In the genomic region with DNA sequence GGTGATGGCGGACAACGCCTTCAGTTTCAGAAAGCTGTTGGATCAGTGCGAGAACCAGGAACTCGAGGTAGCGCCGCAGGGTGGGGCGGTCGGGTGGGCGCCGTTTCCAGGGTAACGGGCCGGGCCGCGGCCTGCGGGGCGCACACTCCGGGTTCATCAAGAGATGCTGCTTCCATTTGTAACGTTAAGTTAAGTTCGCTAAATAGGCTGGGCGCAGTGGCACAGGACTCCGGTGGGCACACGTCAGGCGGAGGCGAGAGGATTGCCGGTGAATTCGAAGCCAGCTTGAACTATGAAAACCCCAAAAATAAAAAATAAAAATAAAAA, we compare ENCODE assay signal across 8 mouse cellular contexts. TPM values are rescaled to one million over a fixed set of nuclear protein-coding genes. Genes with fewer than 3 reads are reported as not detected.
DNase-seq lines count a peak whose midpoint lies in the region; ATAC-seq and TF ChIP-seq lines count a peak whose summit lies in the region.

No protein-coding gene starts in this region.

- TF ChIP-seq CTCF in heart, adult 2 months (IDR thresholded peaks at IDR 0.05): no peak
- no peak for TF ChIP-seq CTCF in C2C12 (IDR thresholded peaks at IDR 0.05; ENCODE audit: control insufficient read depth, insufficient read depth, insufficient read length)

- intact Hi-C loops in heart, adult 2 months (cut with DNase I): no loop called here

- peaks cover 38% of the 10 kb centered on the region for H3K79me3 ChIP-seq in C2C12 (ENCODE audit: low read depth)

- H3K4me3 ChIP-seq in heart, adult 2 months: peak overlapping the region; percentile 99
- H3K4me3 ChIP-seq in C2C12 (ENCODE audit: insufficient read depth, poor library complexity, severe bottlenecking): peak overlapping the region; percentile 93
- peak overlapping the region; percentile 91 for H3K4me3 ChIP-seq in forebrain, embryonic 12.5 days (replicated peaks)
- H3K4me3 ChIP-seq in liver, embryonic 13.5 days (replicated peaks): peak overlapping the region; percentile 85

- DNase-seq in heart, adult 2 months: no peak
- DNase-seq in heart, adult 8-10 months (ENCODE audit: low spot score): no peak
- DNase-seq in liver, embryonic 13.5 days: no peak
- DNase-seq in layer of hippocampus, postnatal 10 days (ENCODE audit: low spot score in 2 of 2): no peak
- no peak for DNase-seq in cerebellum, adult 18-20 months

- H3K9ac ChIP-seq in heart, adult 2 months (ENCODE audit: low read depth, low read length): peak overlapping the region; percentile 89
- peak overlapping the region; percentile 77 for H3K9ac ChIP-seq in forebrain, embryonic 12.5 days
- peak overlapping the region; percentile 84 for H3K9ac ChIP-seq in liver, embryonic 13.5 days

- H3ac ChIP-seq in C2C12 (ENCODE audit: control insufficient read depth, insufficient read length, low read depth): peak overlapping the region; percentile 76

- no peaks in the 10 kb centered on the region for H3K27me3 ChIP-seq in heart, adult 2 months (ENCODE audit: control insufficient read depth, insufficient read depth, low read length)
- no peaks in the 10 kb centered on the region for H3K27me3 ChIP-seq in C2C12 (ENCODE audit: control insufficient read depth, insufficient read depth, insufficient read length)
- peaks cover 15% of the 10 kb centered on the region for H3K27me3 ChIP-seq in forebrain, embryonic 12.5 days
- H3K27me3 ChIP-seq in liver, embryonic 13.5 days: peaks cover 2% of the 10 kb centered on the region; the same call in 1 of the 2 replicates

- peaks cover 3% of the 10 kb centered on the region for H3K4me1 ChIP-seq in heart, adult 2 months (ENCODE audit: control insufficient read depth, insufficient read depth, low read length)
- peaks cover 9% of the 10 kb centered on the region for H3K4me1 ChIP-seq in forebrain, embryonic 12.5 days
- peaks cover 14% of the 10 kb centered on the region for H3K4me1 ChIP-seq in liver, embryonic 13.5 days (replicated peaks)

- TF ChIP-seq POLR2A in heart, adult 2 months (IDR thresholded peaks at IDR 0.05; ENCODE audit: insufficient read depth, low read depth, low read length): no peak

- WGBS in heart, adult 2 months: under 1% methylated on average over 26 of the region's 26 CpGs
- under 1% methylated on average over 26 of the region's 26 CpGs for WGBS in forebrain, embryonic 12.5 days
- WGBS in liver, embryonic 13.5 days (ENCODE audit: insufficient replicate concordance): under 1% methylated on average over 26 of the region's 26 CpGs

- H3K36me3 ChIP-seq in heart, adult 2 months (ENCODE audit: control insufficient read depth, insufficient read depth, low read length): no peaks in the 10 kb centered on the region
- peaks cover 42% of the 10 kb centered on the region for H3K36me3 ChIP-seq in C2C12 (ENCODE audit: control insufficient read depth, insufficient read depth)
- H3K36me3 ChIP-seq in forebrain, embryonic 12.5 days (replicated peaks): peaks cover 29% of the 10 kb centered on the region
- H3K36me3 ChIP-seq in liver, embryonic 13.5 days: peaks cover 31% of the 10 kb centered on the region

- H3K27ac ChIP-seq in heart, adult 2 months: peak overlapping the region; percentile 93
- peak overlapping the region; percentile 53; the same call in 1 of the 2 replicates for H3K27ac ChIP-seq in forebrain, embryonic 12.5 days
- H3K27ac ChIP-seq in liver, embryonic 13.5 days: peak overlapping the region; percentile 71

- no peak for ATAC-seq in forebrain, embryonic 12.5 days (ENCODE audit: low FRiP score)
- ATAC-seq in liver, embryonic 13.5 days (ENCODE audit: low read depth): peak; percentile 52; the same call in 1 of the 2 replicates
- ATAC-seq in monocyte, adult 5-6 weeks (replicated peaks; ENCODE audit: insufficient number of reproducible peaks, low FRiP score, low TSS enrichment, poor library complexity, severe bottlenecking): no peak; the same call in 1 of the 2 replicates

- peak overlapping the region; percentile 65 for H3K4me2 ChIP-seq in forebrain, embryonic 12.5 days
- peak overlapping the region; percentile 77 for H3K4me2 ChIP-seq in liver, embryonic 13.5 days

- no peak for TF ChIP-seq EP300 in heart, adult 2 months (IDR thresholded peaks at IDR 0.05; ENCODE audit: insufficient read depth, low read depth, low read length)

- peaks cover 3% of the 10 kb centered on the region for H3K79me2 ChIP-seq in heart, adult 2 months (replicated peaks; ENCODE audit: control insufficient read depth, insufficient read depth, low read length)
- H3K79me2 ChIP-seq in C2C12 (ENCODE audit: control insufficient read depth, insufficient read depth): peaks cover 54% of the 10 kb centered on the region

- no peaks in the 10 kb centered on the region for H3K9me3 ChIP-seq in forebrain, embryonic 12.5 days
- no peaks in the 10 kb centered on the region for H3K9me3 ChIP-seq in liver, embryonic 13.5 days (replicated peaks)

TF ChIP-seq in C2C12, 6 proteins besides CTCF, POLR2A, EP300 and RAD21:
- TF ChIP-seq USF1 (IDR thresholded peaks at IDR 0.05; ENCODE audit: low read depth) (no peak), MAX (IDR thresholded peaks at IDR 0.05) (no peak), CEBPB (IDR thresholded peaks at IDR 0.05; ENCODE audit: low read depth) (no peak), FOSL1 (IDR thresholded peaks at IDR 0.05; ENCODE audit: insufficient read depth, low read length, poor library complexity, severe bottlenecking) (no peak), MYOD1 (IDR thresholded peaks at IDR 0.05; ENCODE audit: control insufficient read depth, insufficient read length, low read depth) (no peak), MYOG (IDR thresholded peaks at IDR 0.05; ENCODE audit: control insufficient read depth, extremely low read depth, insufficient read length) (no peak)

RNA-seq across cellular contexts. Expression of a gene that starts 0.7 kb away (rescaled TPM):
- 10 to 100 TPM; 87.2 to 97.9 TPM for total RNA-seq in heart, adult 2 months (2021)
- polyA plus RNA-seq in heart, adult 2 months (2012; rRNA removed): 63.2 and 87.0 TPM in 2 replicates
- 100 to 1,000 TPM in 3 of 4 experiments, 10 to 100 TPM in 1; 94.8 to 119 (median 109) TPM for total RNA-seq in heart, adult 8-10 months (2022)
- 88.0 TPM for polyA plus RNA-seq in C2C12 (2012; fragmentation: generic; extraction: Trizol)
- 171 and 177 TPM in 2 replicates for polyA plus RNA-seq in forebrain, embryonic 12.5 days (2016; fragmentation: Nextera tagmentation; extraction: Ambion mirVana)
- polyA plus RNA-seq in liver, embryonic 13.5 days (2015; fragmentation: Nextera tagmentation; extraction: Ambion mirVana): 65.4 and 67.4 TPM in 2 replicates
- total RNA-seq in layer of hippocampus, postnatal 10 days (2021): 10 to 100 TPM; 87.1 to 97.3 TPM
- total RNA-seq in monocyte, adult 5-6 weeks (2017): 85.2 to 93.0 TPM (median 87.2 TPM) in 3 replicates
